Mouse (Mus musculus) erythroblast, embryonic 14.5 days (primary cell): ENCODE data around the gene Ccdc73. TPM values are rescaled to one million over a fixed set of nuclear protein-coding genes. Genes with fewer than 3 reads are reported as not detected.
"Not testable (repeated sequence)": the region's sequence is repeated elsewhere in the genome, so short reads cannot be mapped to it uniquely, and the experiment has no call there.

Experiments
- H3K27me3 ChIP-seq: 2 replicates; pipeline ENCODE4 v1.6.1; 2012; ENCODE audit warnings: inconsistent platforms; ENCODE audit not compliant: control insufficient read depth
- H3K36me3 ChIP-seq: 2 replicates; pipeline ENCODE4 v1.6.1; 2012; ENCODE audit warnings: mild to moderate bottlenecking, inconsistent platforms; ENCODE audit not compliant: control insufficient read depth
- H3K4me1 ChIP-seq: 2 replicates; pipeline ENCODE4 v1.6.1; 2012; ENCODE audit warnings: inconsistent platforms; ENCODE audit not compliant: control insufficient read depth
- H3K4me3 ChIP-seq: replicated peaks from 2 replicates; pipeline ENCODE3; 2012; ENCODE audit warnings: moderate library complexity, mild to moderate bottlenecking, inconsistent platforms
- H3K9me3 ChIP-seq: 2 replicates; pipeline ENCODE4 v1.6.1; 2012; ENCODE audit warnings: low read length, inconsistent platforms, mixed read lengths; ENCODE audit not compliant: control insufficient read depth
- GATA1 ChIP-seq: IDR thresholded peaks from 2 replicates; pipeline ENCODE4 v1.6.1; 2012; ENCODE audit warnings: low read length, inconsistent platforms, mixed read lengths
- TAL1 ChIP-seq: IDR thresholded peaks from 3 replicates; pipeline ENCODE4 v1.6.1; 2012; ENCODE audit warnings: low read length, inconsistent platforms, mixed read lengths
- polyA plus RNA-seq: library from polyadenylated mRNA; stranded (reverse); fragments of >175 nt; gene quantifications from 2 replicates; pipeline ENCODE4 v1.2.3, GENCODE M21; 2012

Ccdc73 gene
- polyA plus RNA-seq, 1 experiment: not detected

- peaks cover 4% of the 10 kb centered on the region for H3K36me3 ChIP-seq
- no peak overlapping the region for H3K4me3 ChIP-seq
- H3K4me1 ChIP-seq: peaks cover 70% of the 10 kb centered on the region
- TF ChIP-seq GATA1: no peak
- TF ChIP-seq TAL1: no peak
- no peaks in the 10 kb centered on the region for H3K9me3 ChIP-seq
- H3K27me3 ChIP-seq: no peaks in the 10 kb centered on the region
Measured at GRCm38 (mm10) chr2:105019457-105019856, 151.9 kb downstream of the Ccdc73 start.

GRCm38 (mm10) chr2:105021256-105021655, 153.7 kb downstream of the Ccdc73 start:
- TF ChIP-seq TAL1 (no peak), GATA1 (no peak)
- H3K4me3 ChIP-seq: peak overlapping the region; percentile 40
- H3K36me3 ChIP-seq: peaks cover 2% of the 10 kb centered on the region; the same call in 1 of the 2 replicates
- H3K27me3 ChIP-seq: no peaks in the 10 kb centered on the region
- H3K4me1 ChIP-seq: peaks cover 64% of the 10 kb centered on the region
- H3K9me3 ChIP-seq: no peaks in the 10 kb centered on the region

- TF ChIP-seq GATA1 (no peak), TAL1 (no peak)
- Histone ChIP-seq H3K4me1 (peaks cover 61% of the 10 kb centered on the region), H3K9me3 (no peaks in the 10 kb centered on the region), H3K4me3 (peak overlapping the region; percentile 32), H3K27me3 (no peaks in the 10 kb centered on the region), H3K36me3 (peaks cover 2% of the 10 kb centered on the region; the same call in 1 of the 2 replicates)
Measured at GRCm38 (mm10) chr2:105021836-105022235, 154.2 kb downstream of the Ccdc73 start.

GRCm38 (mm10) chr2:105023031-105023615, 155.5 kb downstream of the Ccdc73 start:
- Histone ChIP-seq H3K4me3 (no peak overlapping the region), H3K9me3 (no peaks in the 10 kb centered on the region), H3K4me1 (peaks cover 50% of the 10 kb centered on the region), H3K27me3 (no peaks in the 10 kb centered on the region), H3K36me3 (peaks cover 2% of the 10 kb centered on the region; the same call in 1 of the 2 replicates)
- TF ChIP-seq GATA1 (peak; percentile 71), TAL1 (peak; percentile 56; the same call in 2 of the 3 replicates)

- Histone ChIP-seq H3K27me3 (no peaks in the 10 kb centered on the region), H3K36me3 (peaks cover 2% of the 10 kb centered on the region; the same call in 1 of the 2 replicates), H3K4me3 (no peak overlapping the region), H3K4me1 (peaks cover 48% of the 10 kb centered on the region), H3K9me3 (no peaks in the 10 kb centered on the region)
- TF ChIP-seq GATA1: no peak
- TF ChIP-seq TAL1: no peak
Measured at GRCm38 (mm10) chr2:105023815-105024214, 156.2 kb downstream of the Ccdc73 start.

- H3K9me3 ChIP-seq, H3K27me3 ChIP-seq, H3K36me3 ChIP-seq, H3K4me3 ChIP-seq: not testable (repeated sequence)
- H3K4me1 ChIP-seq: peaks cover 40% of the 10 kb centered on the region
Measured at GRCm38 (mm10) chr2:105025610-105026009, 158.0 kb downstream of the Ccdc73 start.

GRCm38 (mm10) chr2:105026950-105027695, 159.5 kb downstream of the Ccdc73 start:
- Histone ChIP-seq H3K4me1 (peaks cover 26% of the 10 kb centered on the region), H3K9me3 (no peaks in the 10 kb centered on the region), H3K4me3 (no peak overlapping the region), H3K36me3 (no peaks in the 10 kb centered on the region), H3K27me3 (no peaks in the 10 kb centered on the region)
- TF ChIP-seq TAL1 (no peak), GATA1 (no peak)

GRCm38 (mm10) chr2:105028806-105029205, 161.2 kb downstream of the Ccdc73 start:
- H3K36me3 ChIP-seq: no peaks in the 10 kb centered on the region
- no peaks in the 10 kb centered on the region for H3K9me3 ChIP-seq
- TF ChIP-seq TAL1 (no peak), GATA1 (no peak)
- H3K4me1 ChIP-seq: peaks cover 9% of the 10 kb centered on the region
- no peak overlapping the region for H3K4me3 ChIP-seq
- H3K27me3 ChIP-seq: no peaks in the 10 kb centered on the region

GRCm38 (mm10) chr2:105030505-105030904, 162.9 kb downstream of the Ccdc73 start:
- peaks cover 2% of the 10 kb centered on the region for H3K4me1 ChIP-seq
- H3K27me3 ChIP-seq: no peaks in the 10 kb centered on the region
- TF ChIP-seq TAL1 (no peak), GATA1 (no peak)
- H3K9me3 ChIP-seq: no peaks in the 10 kb centered on the region
- no peak overlapping the region for H3K4me3 ChIP-seq
- H3K36me3 ChIP-seq: no peaks in the 10 kb centered on the region
